17 mouse cellular contexts compared by ENCODE assay signal in genomic region chrX:11855910-11856309, GRCm38 (mm10).
DNase-seq lines count a peak whose midpoint lies in the region; ATAC-seq and TF ChIP-seq lines count a peak whose summit lies in the region.
"Had no signal": no experiment of that assay in that cellular context is flagged by ENCODE, and none has a peak within 500 bp of the region (broad histone marks: within the 10 kb centered on the region; RNA-seq: fewer than 3 reads in every experiment).

No protein-coding gene starts in this region.

- no peak for TF ChIP-seq POLR2A in lung, adult 2 months (IDR thresholded peaks at IDR 0.05; ENCODE audit: borderline replicate concordance, extremely low read depth, low read depth, low read length)

- H3K4me1 ChIP-seq in heart, embryonic 16.5 days (ENCODE audit: control insufficient read depth, insufficient read depth, low read length): peaks cover 3% of the 10 kb centered on the region; the same call in 1 of the 2 replicates
- peaks cover 9% of the 10 kb centered on the region for H3K4me1 ChIP-seq in lung, embryonic 15.5 days
- no peaks in the 10 kb centered on the region for H3K4me1 ChIP-seq in lung, adult 2 months (ENCODE audit: control insufficient read depth, insufficient read depth, low read length)
- peaks cover 9% of the 10 kb centered on the region for H3K4me1 ChIP-seq in forebrain, embryonic 15.5 days
- H3K4me1 ChIP-seq: embryonic facial prominence, embryonic 12.5 days had no signal

- no peak overlapping the region for H3K27ac ChIP-seq in heart, embryonic 16.5 days (ENCODE audit: low read length)
- 0 out of 2 replicates have a peak overlapping the region, but pooled peaks have one; percentile 15 for H3K27ac ChIP-seq in lung, embryonic 15.5 days
- no peak overlapping the region for H3K27ac ChIP-seq in forebrain, embryonic 15.5 days (replicated peaks)
- H3K27ac ChIP-seq: embryonic facial prominence, embryonic 12.5 days; hindbrain, embryonic 15.5 days had no signal

- no peak overlapping the region for H3K4me3 ChIP-seq in heart, embryonic 16.5 days (ENCODE audit: low read length)
- H3K4me3 ChIP-seq in lung, embryonic 15.5 days: no peak overlapping the region
- no peak overlapping the region for H3K4me3 ChIP-seq in lung, adult 2 months (replicated peaks; ENCODE audit: extremely low read depth, low read depth, low read length)
- no peak overlapping the region for H3K4me3 ChIP-seq in forebrain, embryonic 15.5 days
- H3K4me3 ChIP-seq: embryonic facial prominence, embryonic 12.5 days; heart, embryonic 12.5 days; hindbrain, embryonic 15.5 days had no signal

- DNase-seq in heart, adult 18-20 months: no peak
- DNase-seq in lung, adult 2 months: no peak
- peak; percentile 29 for DNase-seq in lung, postnatal 14 days
- DNase-seq: adrenal gland, adult 8-10 months; cerebellum, adult 11 months; cerebellum, adult 8-10 months; cerebellum, postnatal 14 days; gastrocnemius, postnatal 14 days; heart, postnatal 36 days had no signal

- peak; percentile 41; the same call in 1 of the 2 replicates for ATAC-seq in heart, embryonic 16.5 days (replicated peaks; ENCODE audit: extremely low read depth, insufficient read depth, low FRiP score)
- peak; percentile 76; the same call in 1 of the 2 replicates for ATAC-seq in lung, embryonic 15.5 days (ENCODE audit: borderline replicate concordance, extremely low read depth, low FRiP score, low TSS enrichment)
- no peak for ATAC-seq in forebrain, embryonic 15.5 days (replicated peaks)
- no peak for ATAC-seq in cerebellum, adult (ENCODE audit: insufficient number of reproducible peaks, low FRiP score, low TSS enrichment)
- ATAC-seq: forebrain, embryonic 16.5 days had no signal

- H3K36me3 ChIP-seq in heart, embryonic 16.5 days (ENCODE audit: control insufficient read depth, insufficient read depth): no peaks in the 10 kb centered on the region
- no peaks in the 10 kb centered on the region for H3K36me3 ChIP-seq in lung, embryonic 15.5 days
- H3K36me3 ChIP-seq in forebrain, embryonic 15.5 days: no peaks in the 10 kb centered on the region
- H3K36me3 ChIP-seq: embryonic facial prominence, embryonic 12.5 days; heart, embryonic 12.5 days; hindbrain, embryonic 15.5 days had no signal

- H3K4me2 ChIP-seq in heart, embryonic 16.5 days (ENCODE audit: low read depth, low read length): no peak overlapping the region
- no peak overlapping the region for H3K4me2 ChIP-seq in lung, embryonic 15.5 days
- H3K4me2 ChIP-seq in forebrain, embryonic 15.5 days (replicated peaks): no peak overlapping the region
- H3K4me2 ChIP-seq: embryonic facial prominence, embryonic 12.5 days; heart, embryonic 12.5 days; hindbrain, embryonic 15.5 days had no signal

- no peak overlapping the region for H3K9ac ChIP-seq in heart, embryonic 16.5 days (ENCODE audit: low read length)
- H3K9ac ChIP-seq in lung, embryonic 15.5 days: no peak overlapping the region
- no peak overlapping the region for H3K9ac ChIP-seq in forebrain, embryonic 15.5 days (replicated peaks)
- H3K9ac ChIP-seq: embryonic facial prominence, embryonic 12.5 days; heart, embryonic 12.5 days; hindbrain, embryonic 15.5 days had no signal

- no peak for TF ChIP-seq CTCF in lung, adult 2 months (IDR thresholded peaks at IDR 0.05; ENCODE audit: insufficient read depth, low read length)

- H3K27me3 ChIP-seq in heart, embryonic 16.5 days (ENCODE audit: control insufficient read depth, insufficient read depth, low read length): 0 out of 2 replicates have a peak, but pooled peaks cover 5% of the 10 kb centered on the region
- peaks cover 11% of the 10 kb centered on the region; the same call in 1 of the 2 replicates for H3K27me3 ChIP-seq in lung, embryonic 15.5 days
- no peaks in the 10 kb centered on the region for H3K27me3 ChIP-seq in forebrain, embryonic 15.5 days

- WGBS in heart, embryonic 16.5 days: 44% methylated on average over 4 of the region's 4 CpGs
- WGBS in lung, embryonic 15.5 days: 44% methylated on average over 4 of the region's 4 CpGs
- 62% methylated on average over 4 of the region's 4 CpGs for WGBS in lung, adult 2 months
- 59% methylated on average over 4 of the region's 4 CpGs for WGBS in forebrain, embryonic 15.5 days

- no peaks in the 10 kb centered on the region for H3K9me3 ChIP-seq in heart, embryonic 16.5 days (replicated peaks; ENCODE audit: control insufficient read depth, low read length)
- H3K9me3 ChIP-seq in lung, embryonic 15.5 days: no peaks in the 10 kb centered on the region
- no peaks in the 10 kb centered on the region for H3K9me3 ChIP-seq in forebrain, embryonic 15.5 days
- H3K9me3 ChIP-seq: embryonic facial prominence, embryonic 12.5 days; heart, embryonic 12.5 days; hindbrain, embryonic 15.5 days had no signal

Comparison
In these comparisons a context has a peak if more than half of its experiments do, and no peak if none do; other contexts are left out.
1. ATAC-seq: peak in heart, embryonic 16.5 days (single experiment) and lung, embryonic 15.5 days (single experiment); none in forebrain, embryonic 15.5 days (single experiment) and cerebellum, adult (single experiment).